Mouse (Mus musculus): ENCODE data around the gene Ltbp3. TPM values are rescaled to one million over a fixed set of nuclear protein-coding genes. Genes with fewer than 3 reads are reported as not detected.
A peak's percentile ranks its signal among the peaks of the same experiment; 100 is the strongest.

Gene Ltbp3
- polyA plus RNA-seq, 1 experiment: 11.4 TPM

DNA sequence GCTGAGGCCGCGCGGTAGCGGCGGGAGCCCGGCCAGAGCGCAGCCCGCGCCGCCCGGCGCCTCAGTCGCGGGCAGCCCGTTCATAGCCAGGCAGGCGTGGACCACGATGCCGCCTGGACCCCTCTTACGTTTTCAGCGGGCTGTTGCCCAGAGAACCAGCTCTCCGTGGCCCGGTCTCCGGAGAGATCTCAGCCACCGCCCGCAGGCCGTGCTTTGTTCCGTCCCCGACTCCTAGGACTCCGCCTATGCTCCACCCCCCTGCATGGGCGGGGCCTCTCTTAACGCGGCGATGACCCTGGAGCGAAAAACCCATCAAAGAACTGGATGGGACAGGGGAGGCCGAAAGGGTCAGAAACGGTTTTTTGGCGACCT is 11.3 kb upstream of the Ltbp3 start, which contains the start of gene Fam89b:
Gene Fam89b, minus strand, starts transcription at position 210 of the 372 bp plus-strand sequence.
- TF ChIP-seq POLR2A (IDR thresholded peaks at IDR 0.05; ENCODE audit: borderline replicate concordance, low read depth, low read length) (peak; percentile 93), CTCF (IDR thresholded peaks at IDR 0.05; ENCODE audit: low read depth, low read length) (no peak)
- H3K4me3 ChIP-seq (ENCODE audit: insufficient read depth, low read length): peak within 1 kb of the TSS; percentile 96
- H3K4me1 ChIP-seq (ENCODE audit: control insufficient read depth, insufficient read depth, low read length): peaks cover 14% of the 10 kb centered on the region; the same call in 1 of the 2 replicates
- peak within 1 kb of the TSS; percentile 87 for H3K27ac ChIP-seq (ENCODE audit: insufficient read depth, low read depth, low read length)

DNA sequence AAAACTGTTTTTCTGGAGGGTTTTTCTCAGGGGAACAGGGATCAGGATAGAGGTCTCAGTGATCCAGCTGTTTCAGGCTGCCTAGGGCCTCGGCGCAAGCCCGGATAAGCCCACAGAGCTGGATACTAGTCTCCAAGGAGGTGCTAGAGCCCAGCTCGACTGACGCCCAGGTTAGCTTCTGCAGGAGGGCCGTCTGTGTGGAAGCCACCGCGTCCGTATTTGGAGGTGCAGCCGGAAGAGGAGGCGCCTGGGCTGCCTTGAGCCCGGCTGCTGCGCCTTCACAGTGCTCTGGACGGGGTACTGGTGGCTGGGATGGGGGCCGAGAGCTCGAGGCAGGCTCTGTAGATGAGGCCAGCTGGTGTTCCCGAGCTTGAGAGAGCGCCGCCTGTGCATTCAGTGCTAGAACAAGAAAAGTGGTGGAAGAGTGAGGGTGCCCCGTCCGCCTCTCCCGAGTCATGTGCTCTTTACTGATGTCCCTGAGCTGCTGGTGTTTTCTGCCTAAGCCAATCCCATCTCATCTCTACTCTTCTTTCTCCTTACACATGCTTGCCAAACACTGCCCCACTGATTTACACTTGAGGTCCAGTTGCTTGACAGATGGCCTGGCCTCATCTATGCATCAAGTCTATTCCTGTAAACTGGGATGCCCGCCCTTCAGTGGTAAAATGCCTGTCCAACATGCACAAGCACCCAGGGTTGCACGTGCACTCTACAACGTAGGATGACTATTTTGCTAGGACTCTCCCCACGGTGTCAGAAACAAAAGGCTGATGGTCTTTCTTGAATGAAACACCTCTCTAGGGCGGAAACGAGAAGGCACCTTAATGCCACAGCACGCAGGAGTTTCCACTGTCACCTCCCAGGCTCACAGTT is 10.2 kb upstream of the Ltbp3 start:
- peak overlapping the region; percentile 92 for H3K4me3 ChIP-seq (ENCODE audit: insufficient read depth, low read length)
- no peak overlapping the region for H3K27ac ChIP-seq (ENCODE audit: insufficient read depth, low read depth, low read length)
- H3K4me1 ChIP-seq (ENCODE audit: control insufficient read depth, insufficient read depth, low read length): peaks cover 14% of the 10 kb centered on the region; the same call in 1 of the 2 replicates
- TF ChIP-seq CTCF (IDR thresholded peaks at IDR 0.05; ENCODE audit: low read depth, low read length): no peak
- TF ChIP-seq POLR2A (IDR thresholded peaks at IDR 0.05; ENCODE audit: borderline replicate concordance, low read depth, low read length): no peak

DNA sequence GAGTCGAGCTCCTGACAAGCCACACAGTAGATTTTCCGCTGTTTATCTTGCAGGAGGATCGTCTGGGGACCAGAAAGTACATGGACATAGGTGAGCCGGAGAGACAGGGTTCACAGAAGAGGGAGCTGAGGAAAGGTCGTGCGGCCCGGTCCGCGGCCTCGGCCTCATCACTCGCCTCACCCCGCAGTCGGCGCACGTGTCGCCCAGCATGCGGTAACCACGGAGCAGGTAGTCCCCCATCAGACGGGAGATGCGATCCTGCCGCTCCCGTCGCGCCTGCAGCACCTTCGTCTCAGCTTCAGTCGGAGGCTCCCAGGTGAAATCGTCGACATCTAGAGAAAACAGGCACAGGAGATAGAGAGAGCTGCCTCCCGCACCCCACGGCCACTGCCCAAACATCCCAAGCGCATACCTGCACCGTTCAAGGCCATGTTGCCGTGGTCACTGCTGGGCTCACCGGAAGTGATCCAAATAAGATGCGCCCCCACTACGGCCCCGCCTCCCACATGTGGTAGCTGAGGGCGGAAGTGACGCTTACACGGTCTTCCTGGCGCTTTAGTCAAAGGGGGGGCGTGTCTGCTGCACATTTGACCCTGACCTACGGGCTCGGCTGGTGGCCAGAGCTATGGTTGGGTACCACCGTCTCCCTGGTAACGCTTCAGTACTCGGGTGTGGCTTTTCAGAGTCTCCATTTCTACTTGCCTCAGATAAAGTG is 9.3 kb upstream of the Ltbp3 start:
- Histone ChIP-seq H3K4me1 (ENCODE audit: control insufficient read depth, insufficient read depth, low read length) (peaks cover 14% of the 10 kb centered on the region; the same call in 1 of the 2 replicates), H3K27ac (ENCODE audit: insufficient read depth, low read depth, low read length) (no peak overlapping the region)

DNA sequence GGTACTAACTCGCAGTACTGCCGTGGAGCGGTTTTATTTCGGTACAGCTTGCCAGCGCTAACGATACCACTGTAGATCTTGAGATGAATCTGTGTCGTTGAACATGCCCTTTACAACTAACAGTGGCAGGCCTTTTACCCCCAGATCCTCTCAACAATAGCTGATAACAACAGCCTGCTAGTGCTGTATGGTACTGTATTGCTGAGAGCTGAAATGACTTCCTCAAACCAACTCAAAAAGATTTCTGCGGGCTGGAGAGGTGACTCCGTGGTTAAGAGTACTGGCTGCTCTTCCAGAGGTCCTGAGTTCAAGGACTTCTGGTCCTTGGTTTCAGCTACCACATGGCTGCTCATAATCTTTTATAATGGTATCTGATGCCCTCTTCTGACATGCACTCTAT is 6.4 kb upstream of the Ltbp3 start:
- H3K4me1 ChIP-seq (ENCODE audit: control insufficient read depth, insufficient read depth, low read length): peaks cover 7% of the 10 kb centered on the region; the same call in 1 of the 2 replicates
- H3K27ac ChIP-seq (ENCODE audit: insufficient read depth, low read depth, low read length): no peak overlapping the region
- TF ChIP-seq CTCF (IDR thresholded peaks at IDR 0.05; ENCODE audit: low read depth, low read length) (no peak), POLR2A (IDR thresholded peaks at IDR 0.05; ENCODE audit: borderline replicate concordance, low read depth, low read length) (no peak)
- no peak overlapping the region for H3K4me3 ChIP-seq (ENCODE audit: insufficient read depth, low read length)

More for the DNA sequence above, 9.3 kb upstream of the Ltbp3 start:
- H3K4me3 ChIP-seq (ENCODE audit: insufficient read depth, low read length): peak overlapping the region; percentile 92
- no peak for TF ChIP-seq POLR2A (IDR thresholded peaks at IDR 0.05; ENCODE audit: borderline replicate concordance, low read depth, low read length)
- TF ChIP-seq CTCF (IDR thresholded peaks at IDR 0.05; ENCODE audit: low read depth, low read length): no peak

DNA sequence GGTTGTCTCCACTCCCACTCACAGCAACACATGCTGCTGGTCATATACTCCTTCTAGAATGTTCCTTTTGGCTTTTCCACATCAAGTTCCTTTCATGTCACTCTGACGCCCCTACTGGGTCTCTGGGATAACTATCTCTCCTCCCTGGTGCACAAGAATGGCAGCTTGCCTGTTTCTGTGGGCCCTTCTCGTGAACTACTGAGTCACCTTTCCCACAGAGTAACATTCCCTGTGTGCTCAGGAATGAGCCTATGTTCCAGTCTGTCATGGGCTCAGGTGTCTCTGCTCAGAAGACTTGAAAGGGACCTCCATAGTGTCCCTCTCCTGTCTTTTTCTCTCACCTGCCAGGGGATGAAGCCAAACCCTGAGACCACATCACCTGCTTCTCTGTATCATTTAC is 1.3 kb upstream of the Ltbp3 start:
- H3K4me1 ChIP-seq (ENCODE audit: control insufficient read depth, insufficient read depth, low read length): peaks cover 10% of the 10 kb centered on the region
- TF ChIP-seq POLR2A (IDR thresholded peaks at IDR 0.05; ENCODE audit: borderline replicate concordance, low read depth, low read length): no peak
- no peak for TF ChIP-seq CTCF (IDR thresholded peaks at IDR 0.05; ENCODE audit: low read depth, low read length)
- H3K4me3 ChIP-seq (ENCODE audit: insufficient read depth, low read length): no peak overlapping the region
- no peak overlapping the region for H3K27ac ChIP-seq (ENCODE audit: insufficient read depth, low read depth, low read length)

DNA sequence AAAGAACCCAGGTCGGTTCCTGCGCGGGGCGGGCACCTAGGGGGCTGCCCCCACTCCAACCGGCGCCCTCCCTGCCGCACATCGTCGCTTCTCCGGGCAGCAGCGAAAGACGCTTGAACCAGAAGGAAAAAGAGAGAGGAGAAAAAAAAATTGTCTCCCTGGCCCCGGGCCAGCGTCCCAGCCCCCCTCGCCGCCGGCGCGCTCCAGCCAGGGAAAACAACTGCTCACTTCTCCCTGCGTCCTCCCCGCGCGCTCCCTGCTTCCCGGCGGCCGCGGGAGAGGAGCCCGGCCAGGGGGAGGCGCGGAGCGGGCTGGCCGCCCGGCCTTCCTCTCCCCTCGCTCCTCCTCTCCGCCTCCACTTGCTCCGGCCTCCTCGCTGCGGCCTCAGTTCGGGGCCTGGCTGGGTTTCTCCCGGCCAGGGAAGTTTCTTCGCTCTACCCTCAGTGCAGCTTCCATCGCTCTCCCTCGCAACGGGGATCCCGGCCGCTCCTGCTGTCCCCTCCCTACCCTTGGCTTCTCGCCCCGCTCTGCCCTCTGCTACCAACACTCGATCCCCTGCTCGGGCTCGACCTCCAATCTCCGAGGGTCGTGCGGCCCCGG is 1.0 kb downstream of the Ltbp3 start:
- Histone ChIP-seq H3K27ac (ENCODE audit: insufficient read depth, low read depth, low read length) (no peak overlapping the region), H3K4me3 (ENCODE audit: insufficient read depth, low read length) (peak overlapping the region; percentile 51), H3K4me1 (ENCODE audit: control insufficient read depth, insufficient read depth, low read length) (peaks cover 10% of the 10 kb centered on the region)
- TF ChIP-seq POLR2A (IDR thresholded peaks at IDR 0.05; ENCODE audit: borderline replicate concordance, low read depth, low read length): no peak

DNA sequence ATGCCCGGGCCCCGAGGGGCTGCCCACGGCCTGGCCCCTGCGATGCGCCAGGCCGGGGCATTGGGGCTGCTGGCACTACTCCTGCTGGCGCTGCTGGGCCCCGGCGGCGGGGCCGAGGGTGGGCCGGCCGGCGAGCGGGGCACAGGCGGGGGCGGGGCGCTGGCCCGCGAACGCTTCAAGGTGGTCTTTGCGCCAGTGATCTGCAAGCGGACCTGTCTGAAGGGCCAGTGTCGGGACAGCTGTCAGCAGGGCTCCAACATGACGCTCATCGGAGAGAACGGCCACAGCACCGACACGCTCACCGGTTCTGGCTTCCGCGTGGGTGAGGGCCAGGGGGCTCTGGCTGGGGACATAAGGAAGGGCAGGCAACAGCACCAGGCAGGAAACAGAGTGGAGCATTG is 1.5 kb downstream of the Ltbp3 start:
- Histone ChIP-seq H3K4me3 (ENCODE audit: insufficient read depth, low read length) (peak overlapping the region; percentile 51), H3K27ac (ENCODE audit: insufficient read depth, low read depth, low read length) (no peak overlapping the region), H3K4me1 (ENCODE audit: control insufficient read depth, insufficient read depth, low read length) (peaks cover 10% of the 10 kb centered on the region)
- TF ChIP-seq POLR2A (IDR thresholded peaks at IDR 0.05; ENCODE audit: borderline replicate concordance, low read depth, low read length) (no peak), CTCF (IDR thresholded peaks at IDR 0.05; ENCODE audit: low read depth, low read length) (no peak)

DNA sequence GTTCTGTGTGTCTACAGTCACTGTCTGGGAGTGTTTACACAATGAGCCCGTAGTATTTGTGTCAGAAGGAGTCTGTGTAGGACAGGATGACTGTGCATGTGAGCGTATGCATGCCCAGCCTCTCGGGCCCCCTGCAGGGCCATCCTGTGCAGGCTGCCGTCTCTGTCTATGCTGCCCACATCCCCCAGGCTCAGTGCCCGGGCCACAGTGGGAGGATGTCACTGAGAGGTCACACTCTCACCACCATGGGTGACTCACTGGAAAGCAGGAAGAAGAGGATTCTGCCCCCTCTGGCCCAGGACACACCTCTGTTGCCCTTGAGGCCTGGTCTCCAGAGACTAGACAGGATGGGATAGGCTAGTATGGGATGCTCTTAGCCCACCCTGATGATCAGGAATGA is 2.9 kb downstream of the Ltbp3 start:
- Histone ChIP-seq H3K27ac (ENCODE audit: insufficient read depth, low read depth, low read length) (no peak overlapping the region), H3K4me3 (ENCODE audit: insufficient read depth, low read length) (no peak overlapping the region), H3K4me1 (ENCODE audit: control insufficient read depth, insufficient read depth, low read length) (peaks cover 10% of the 10 kb centered on the region)
- TF ChIP-seq POLR2A (IDR thresholded peaks at IDR 0.05; ENCODE audit: borderline replicate concordance, low read depth, low read length) (no peak), CTCF (IDR thresholded peaks at IDR 0.05; ENCODE audit: low read depth, low read length) (no peak)

DNA sequence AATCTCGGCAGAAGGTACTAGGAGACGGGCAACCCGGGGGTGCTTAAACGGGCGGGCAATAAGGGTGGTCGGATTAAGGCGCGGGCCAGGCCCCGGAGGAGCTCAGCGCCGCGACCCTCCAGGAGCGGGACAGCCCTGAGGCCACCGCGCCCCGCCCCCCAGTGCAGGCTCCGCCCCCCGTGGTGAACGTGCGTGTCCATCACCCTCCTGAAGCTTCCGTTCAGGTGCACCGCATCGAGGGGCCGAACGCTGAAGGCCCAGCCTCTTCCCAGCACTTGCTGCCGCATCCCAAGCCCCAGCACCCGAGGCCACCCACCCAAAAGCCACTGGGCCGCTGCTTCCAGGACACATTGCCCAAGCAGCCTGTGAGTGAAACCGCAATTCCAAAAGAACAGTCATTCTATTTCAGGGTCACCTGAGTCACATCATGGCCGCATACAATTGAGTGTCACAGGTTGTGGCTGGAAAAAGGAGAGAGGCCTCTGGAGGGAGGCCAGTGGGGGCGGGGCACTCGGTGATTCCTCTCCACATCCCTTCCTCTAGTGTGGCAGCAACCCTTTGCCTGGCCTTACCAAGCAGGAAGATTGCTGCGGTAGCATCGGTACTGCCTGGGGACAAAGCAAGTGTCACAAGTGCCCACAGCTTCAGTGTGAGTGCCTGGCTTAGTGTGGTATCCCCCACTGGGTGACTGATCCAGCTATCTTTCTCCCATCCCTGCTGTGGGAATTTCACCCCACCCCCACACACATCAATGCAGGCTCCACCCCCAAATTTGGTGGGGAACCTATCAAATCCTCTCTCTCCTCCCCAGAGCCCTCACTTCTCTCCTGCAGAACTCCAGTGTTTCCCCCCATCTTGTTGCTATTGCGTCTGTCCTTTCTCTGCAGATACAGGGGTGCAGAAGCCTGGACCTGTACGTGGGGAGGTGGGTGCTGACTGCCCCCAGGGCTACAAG is 5.3 kb downstream of the Ltbp3 start:
- H3K27ac ChIP-seq (ENCODE audit: insufficient read depth, low read depth, low read length): no peak overlapping the region
- H3K4me3 ChIP-seq (ENCODE audit: insufficient read depth, low read length): no peak overlapping the region
- TF ChIP-seq POLR2A (IDR thresholded peaks at IDR 0.05; ENCODE audit: borderline replicate concordance, low read depth, low read length) (no peak), CTCF (IDR thresholded peaks at IDR 0.05; ENCODE audit: low read depth, low read length) (no peak)
- H3K4me1 ChIP-seq (ENCODE audit: control insufficient read depth, insufficient read depth, low read length): peaks cover 14% of the 10 kb centered on the region

Measured in bone marrow macrophage, adult 2 months (primary cell).